Mouse (Mus musculus) forebrain, embryonic 12.5 days (tissue): ENCODE data around the gene Ak4. TPM values are rescaled to one million over a fixed set of nuclear protein-coding genes. Genes with fewer than 3 reads are reported as not detected.
A peak's percentile ranks its signal among the peaks of the same experiment; 100 is the strongest.

Source experiments
- ATAC-seq: fragments of 200-750 bp; cut with Nextera tagmentation; 2 replicates; pipeline ENCODE4 v1.8.0; 2017; ENCODE audit warnings: moderate TSS enrichment; ENCODE audit not compliant: low FRiP score
- H3K27ac ChIP-seq: fragments of 300-500 bp; sonication (generic); 2 replicates; pipeline ENCODE4 v1.5.1; 2016; ENCODE audit warnings: mild to moderate bottlenecking
- H3K27me3 ChIP-seq: fragments of 300-500 bp; sonication (generic); 2 replicates; pipeline ENCODE4 v1.6.1; 2016; ENCODE audit warnings: mild to moderate bottlenecking
- H3K36me3 ChIP-seq: fragments of 300-500 bp; sonication (generic); replicated peaks from 2 replicates; pipeline ENCODE4 v1.6.1; 2016; ENCODE audit warnings: mild to moderate bottlenecking
- H3K4me1 ChIP-seq: fragments of 300-500 bp; sonication (generic); 2 replicates; pipeline ENCODE4 v1.6.1; 2016
- H3K4me2 ChIP-seq: fragments of 300-500 bp; sonication (generic); 2 replicates; pipeline ENCODE4 v1.6.1; 2016; ENCODE audit warnings: mild to moderate bottlenecking, moderate library complexity
- H3K4me3 ChIP-seq: fragments of 300-500 bp; sonication (generic); replicated peaks from 2 replicates; pipeline ENCODE4 v1.5.1; 2016; ENCODE audit warnings: mild to moderate bottlenecking
- H3K9ac ChIP-seq: fragments of 300-500 bp; sonication (generic); 2 replicates; pipeline ENCODE4 v1.6.1; 2016; ENCODE audit warnings: mild to moderate bottlenecking
- H3K9me3 ChIP-seq: fragments of 300-500 bp; sonication (generic); 2 replicates; pipeline ENCODE4 v1.6.1; 2016
- WGBS: fragments of 180-500 bp; shearing (Covaris S2); methylation state at CpG from one replicate; pipeline ENCODE4 v1.1.7; 2016; 5-methylcytosine and 5-hydroxymethylcytosine counted together
- polyA plus RNA-seq: library from polyadenylated mRNA; unstranded; fragments of >200 nt; fragmentation: Nextera tagmentation; extraction: Ambion mirVana; gene quantifications from 2 replicates; pipeline ENCODE4 v1.2.1, GENCODE M21; 2016

Ak4 gene
- polyA plus RNA-seq, 1 experiment from 2014 or later, result 17.8 TPM

DNA sequence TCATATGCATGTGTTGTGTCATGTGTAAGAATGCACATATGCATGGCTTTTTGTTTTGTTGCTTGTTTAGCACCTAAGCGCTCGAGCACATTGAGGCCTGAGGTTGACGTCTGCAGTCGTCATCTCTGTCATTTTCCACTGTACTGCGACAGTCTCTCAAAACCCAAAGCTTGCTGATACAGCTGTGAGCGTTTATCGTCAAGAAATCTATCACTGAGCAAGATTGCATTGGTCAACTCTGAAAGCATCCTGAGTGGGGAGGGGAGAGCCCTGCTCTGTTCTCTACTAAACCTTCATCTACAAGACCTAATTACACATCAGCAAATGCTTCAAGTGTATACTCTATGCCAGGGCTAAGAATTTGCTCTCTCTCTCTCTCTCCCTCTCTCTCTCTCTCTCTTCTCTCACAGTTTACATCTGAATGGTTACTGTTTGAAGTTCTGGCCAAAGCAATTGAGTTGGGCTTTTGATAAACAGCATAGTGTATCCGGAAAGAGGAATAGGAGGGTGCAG is 24.0 kb upstream of the Ak4 start:
- WGBS, result 86% methylated on average over 8 of the region's 8 CpGs
- Histone ChIP-seq H3K27ac (no peak overlapping the region), H3K36me3 (no peaks in the 10 kb centered on the region), H3K4me3 (no peak overlapping the region), H3K9me3 (no peaks in the 10 kb centered on the region), H3K27me3 (no peaks in the 10 kb centered on the region), H3K4me1 (no peaks in the 10 kb centered on the region), H3K9ac (no peak overlapping the region), H3K4me2 (no peak overlapping the region)
- no peak for ATAC-seq

DNA sequence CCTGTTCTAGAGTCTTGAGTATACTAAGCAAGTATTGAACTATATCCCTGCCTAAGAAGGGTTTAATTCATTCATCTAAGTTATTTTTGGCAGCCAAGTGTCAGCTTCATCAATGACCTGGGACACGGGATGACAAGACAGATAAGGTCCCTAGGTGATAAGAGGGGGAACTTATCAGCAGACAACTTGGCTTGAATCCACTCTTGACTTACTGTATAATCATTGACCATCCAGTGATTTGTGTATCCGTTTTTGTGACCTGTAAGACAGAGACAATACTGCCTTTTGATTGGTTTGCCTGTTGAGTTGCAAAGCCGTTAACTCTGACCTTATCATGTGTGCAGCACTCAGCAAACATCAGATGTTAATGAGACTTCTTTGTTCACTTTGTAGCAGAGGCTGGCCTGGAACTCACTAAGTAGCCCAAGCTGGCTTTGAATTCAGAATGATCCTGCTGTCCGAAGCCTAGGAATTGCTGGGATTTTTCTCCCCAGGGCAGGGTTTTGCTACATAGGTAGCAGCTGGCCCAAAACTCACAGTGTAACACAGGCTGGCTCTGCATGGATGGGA is 19.0 kb upstream of the Ak4 start:
- ATAC-seq, result no peak
- WGBS, result 86% methylated on average over 4 of the region's 4 CpGs
- H3K4me2 ChIP-seq, result no peak overlapping the region

DNA sequence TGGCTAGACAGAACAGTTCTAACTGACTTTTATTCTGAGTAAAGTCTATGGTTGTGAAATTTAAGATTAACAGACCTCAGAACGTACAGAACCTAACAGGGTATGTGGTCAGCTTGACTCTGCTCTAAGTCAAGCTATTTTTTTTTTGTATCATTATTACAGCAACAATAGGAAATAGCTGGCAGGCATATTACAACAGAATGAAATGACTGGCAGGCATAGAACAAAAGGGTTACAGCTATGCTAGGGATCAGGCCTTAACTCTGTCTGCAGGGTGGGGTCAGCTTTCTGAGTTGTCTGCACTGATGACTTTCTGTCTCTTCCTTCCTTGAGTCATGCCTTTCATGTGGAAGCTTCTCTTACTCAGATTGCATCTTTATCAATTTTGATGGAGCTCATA is 17.1 kb upstream of the Ak4 start:
- Histone ChIP-seq H3K27ac (no peak overlapping the region), H3K36me3 (no peaks in the 10 kb centered on the region), H3K4me3 (no peak overlapping the region), H3K27me3 (no peaks in the 10 kb centered on the region), H3K4me1 (no peaks in the 10 kb centered on the region), H3K9me3 (no peaks in the 10 kb centered on the region), H3K9ac (no peak overlapping the region), H3K4me2 (no peak overlapping the region)
- 82% methylated on average over 1 of the region's 1 CpGs for WGBS
- ATAC-seq, result no peak

More for the DNA sequence above, 19.0 kb upstream of the Ak4 start:
- Histone ChIP-seq H3K9ac (no peak overlapping the region), H3K36me3 (no peaks in the 10 kb centered on the region), H3K27me3 (no peaks in the 10 kb centered on the region), H3K4me3 (no peak overlapping the region), H3K27ac (no peak overlapping the region), H3K4me1 (no peaks in the 10 kb centered on the region), H3K9me3 (no peaks in the 10 kb centered on the region)

DNA sequence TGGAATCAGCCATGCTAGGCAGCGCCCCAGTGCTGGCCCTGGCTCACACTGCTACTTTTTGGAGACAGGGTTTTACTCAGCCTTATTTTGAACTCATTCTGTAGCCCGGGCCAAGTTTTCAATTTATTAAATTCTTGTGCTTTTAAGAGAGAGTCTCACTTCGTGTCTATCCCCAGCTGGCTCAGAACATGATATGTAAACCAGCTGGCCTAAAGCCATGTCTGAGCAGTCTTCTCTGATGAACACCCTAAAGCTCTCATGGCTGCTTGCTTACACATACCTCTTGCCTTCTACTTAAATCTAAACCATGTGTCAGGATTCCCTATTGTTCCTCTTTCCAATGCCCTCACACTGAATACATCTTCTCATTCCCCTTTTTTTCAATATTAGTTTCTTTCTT is 14.2 kb upstream of the Ak4 start:
- H3K9me3 ChIP-seq, result no peaks in the 10 kb centered on the region
- no peaks in the 10 kb centered on the region for H3K4me1 ChIP-seq
- H3K27ac ChIP-seq, result no peak overlapping the region
- no peaks in the 10 kb centered on the region for H3K36me3 ChIP-seq
- H3K4me3 ChIP-seq, result no peak overlapping the region
- no peak overlapping the region for H3K4me2 ChIP-seq
- no peak overlapping the region for H3K9ac ChIP-seq
- WGBS, result 86% methylated on average over 3 of the region's 3 CpGs
- H3K27me3 ChIP-seq, result no peaks in the 10 kb centered on the region
- ATAC-seq, result no peak

DNA sequence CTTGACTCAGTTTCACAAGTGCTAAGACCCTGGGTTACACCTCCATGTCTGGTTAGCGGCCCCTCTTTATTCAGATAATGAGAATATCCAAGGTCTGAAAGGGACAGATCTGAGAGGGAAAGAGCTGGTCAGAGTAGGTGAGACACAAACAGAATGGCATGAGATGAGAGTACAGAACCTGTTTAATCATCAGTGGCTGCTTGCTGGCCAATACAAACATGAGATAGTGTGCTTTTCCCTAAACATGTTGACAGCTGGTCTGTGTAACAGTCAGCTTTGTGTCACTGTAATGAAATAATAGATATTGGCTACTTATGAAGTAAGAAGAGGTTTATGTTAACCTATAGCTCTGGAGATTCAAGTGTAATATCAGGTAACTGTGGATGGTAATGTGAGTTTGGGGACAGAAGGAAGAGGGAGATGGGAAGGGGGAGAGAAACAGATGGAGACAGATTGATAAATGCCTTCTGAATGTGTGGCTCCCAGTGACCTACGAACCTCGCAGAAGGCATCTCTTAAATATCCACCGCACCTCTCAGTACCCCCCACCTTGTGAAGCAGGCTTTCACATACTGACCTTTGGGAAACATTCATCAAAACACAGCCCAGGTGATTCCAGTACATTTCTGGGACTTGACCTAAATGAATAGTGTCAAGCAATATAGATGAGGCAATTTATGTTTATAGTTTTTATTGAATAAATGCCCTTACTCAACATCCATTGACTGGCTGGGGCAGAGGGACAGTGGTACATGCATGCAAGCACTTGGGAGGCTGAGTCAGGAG is 12.5 kb upstream of the Ak4 start:
- Histone ChIP-seq H3K4me2 (no peak overlapping the region), H3K9me3 (no peaks in the 10 kb centered on the region), H3K27ac (no peak overlapping the region), H3K27me3 (no peaks in the 10 kb centered on the region), H3K36me3 (no peaks in the 10 kb centered on the region), H3K4me1 (no peaks in the 10 kb centered on the region), H3K9ac (no peak overlapping the region), H3K4me3 (no peak overlapping the region)
- WGBS, result 93% methylated on average over 4 of the region's 4 CpGs
- no peak for ATAC-seq

DNA sequence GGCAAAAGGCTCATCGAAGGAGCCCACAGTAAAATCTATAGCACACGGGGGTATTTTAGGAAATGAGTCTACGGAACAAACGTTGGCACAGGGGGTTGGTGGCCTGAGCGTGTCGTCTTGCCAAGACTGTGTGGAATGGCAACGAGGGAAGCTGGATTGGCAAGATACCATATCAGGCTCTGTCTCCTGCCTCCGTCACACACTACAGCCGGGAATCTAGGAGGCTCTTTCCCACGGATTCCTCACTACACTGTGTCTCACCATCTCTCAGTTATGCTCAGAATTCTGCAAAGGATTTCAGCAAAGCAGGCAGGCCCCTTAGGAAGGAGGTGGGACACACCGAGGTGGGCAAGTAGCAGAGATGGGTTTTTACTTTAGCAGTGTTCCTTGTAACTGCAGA is 2.1 kb upstream of the Ak4 start:
- no peak overlapping the region for H3K4me3 ChIP-seq
- WGBS, result 93% methylated on average over 11 of the region's 11 CpGs
- H3K27me3 ChIP-seq, result 0 out of 2 replicates have a peak, but pooled peaks cover 3% of the 10 kb centered on the region
- H3K27ac ChIP-seq, result no peak overlapping the region
- H3K36me3 ChIP-seq, result no peaks in the 10 kb centered on the region
- no peak overlapping the region for H3K4me2 ChIP-seq
- no peak for ATAC-seq
- H3K4me1 ChIP-seq, result peaks cover 10% of the 10 kb centered on the region
- H3K9me3 ChIP-seq, result no peaks in the 10 kb centered on the region
- H3K9ac ChIP-seq, result no peak overlapping the region

DNA sequence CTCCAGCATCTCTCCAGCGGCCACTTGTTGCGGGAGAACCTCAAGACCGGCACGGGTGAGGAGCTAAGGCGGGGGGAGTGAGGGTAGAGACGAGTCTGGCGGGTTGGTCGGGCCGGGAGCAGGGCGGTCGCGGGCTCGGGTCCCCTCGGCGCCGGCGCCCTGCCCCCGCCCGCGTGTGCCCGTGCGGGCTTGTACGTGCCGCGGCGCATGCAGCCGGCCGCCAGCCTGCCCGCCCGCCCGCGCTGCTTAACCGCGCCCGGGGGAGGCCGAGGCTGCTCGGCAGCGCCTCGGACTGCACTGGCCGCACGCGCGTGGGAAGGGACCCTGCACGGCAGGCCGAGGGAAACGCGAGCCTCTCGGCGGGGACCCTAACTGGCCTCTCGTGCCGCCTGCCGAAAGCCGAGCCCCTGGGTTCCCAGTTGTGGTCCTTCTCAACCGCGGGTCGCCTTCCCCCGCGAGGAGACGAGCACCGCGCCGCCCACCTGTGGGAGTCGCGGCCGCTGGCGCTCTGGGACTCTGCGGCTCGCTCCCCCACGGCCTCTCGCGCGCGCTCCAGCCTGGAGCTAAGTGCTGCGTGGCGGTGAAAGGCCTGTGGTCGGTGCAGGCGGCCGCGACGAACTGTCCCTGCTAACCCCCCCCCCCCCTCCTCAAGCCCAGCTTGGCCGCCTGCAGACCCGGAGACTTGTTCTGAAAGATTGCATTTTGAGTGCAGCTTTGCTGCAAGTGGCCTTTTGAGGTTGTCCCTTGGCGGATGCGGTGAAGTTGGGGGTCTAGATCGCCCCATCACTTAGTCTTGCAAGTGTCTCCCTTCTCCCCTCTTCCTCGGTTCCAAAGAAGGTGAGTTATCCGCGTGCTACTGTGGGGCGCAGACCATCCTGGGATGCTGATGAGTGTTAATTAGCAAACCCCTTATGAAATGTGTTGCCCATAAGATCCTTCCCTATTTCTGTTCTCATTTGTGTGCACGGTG is 1.1 kb downstream of the Ak4 start:
- peak; percentile 87 for ATAC-seq
- peak overlapping the region; percentile 96 for H3K4me2 ChIP-seq
- peak overlapping the region; percentile 42; the same call in 1 of the 2 replicates for H3K27ac ChIP-seq
- 0 out of 2 replicates have a peak, but pooled peaks cover 3% of the 10 kb centered on the region for H3K27me3 ChIP-seq
- peak overlapping the region; percentile 73 for H3K4me3 ChIP-seq
- peak overlapping the region; percentile 72 for H3K9ac ChIP-seq
- peaks cover 13% of the 10 kb centered on the region for H3K4me1 ChIP-seq
- no peaks in the 10 kb centered on the region for H3K9me3 ChIP-seq
- H3K36me3 ChIP-seq, result no peaks in the 10 kb centered on the region
- under 1% methylated on average over 78 of the region's 90 CpGs for WGBS

DNA sequence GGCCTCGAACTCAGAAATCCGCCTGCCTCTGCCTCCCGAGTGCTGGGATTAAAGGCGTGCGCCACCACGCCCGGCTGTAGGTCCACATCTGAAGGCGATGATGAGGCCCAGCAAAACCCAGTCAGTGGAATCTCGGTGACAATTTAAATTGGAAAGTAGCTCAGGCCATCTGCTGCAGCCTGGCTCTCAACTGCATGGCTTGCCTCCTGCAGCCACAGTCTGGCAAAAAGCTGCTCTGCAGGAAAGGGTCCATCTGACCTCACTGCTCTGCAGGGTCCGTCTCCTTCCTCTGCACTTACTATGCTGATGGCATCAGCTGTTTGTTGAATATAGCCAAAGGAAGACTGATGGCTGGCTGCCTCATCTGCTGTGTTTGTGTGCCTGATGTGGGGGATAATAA is 3.9 kb downstream of the Ak4 start:
- WGBS, result 92% methylated on average over 10 of the region's 10 CpGs
- ATAC-seq, result no peak
- H3K4me2 ChIP-seq, result no peak overlapping the region
- H3K9ac ChIP-seq, result no peak overlapping the region
- no peaks in the 10 kb centered on the region for H3K9me3 ChIP-seq
- no peak overlapping the region for H3K27ac ChIP-seq
- 0 out of 2 replicates have a peak, but pooled peaks cover 3% of the 10 kb centered on the region for H3K27me3 ChIP-seq
- H3K4me1 ChIP-seq, result peaks cover 13% of the 10 kb centered on the region
- no peaks in the 10 kb centered on the region for H3K36me3 ChIP-seq
- H3K4me3 ChIP-seq, result no peak overlapping the region

DNA sequence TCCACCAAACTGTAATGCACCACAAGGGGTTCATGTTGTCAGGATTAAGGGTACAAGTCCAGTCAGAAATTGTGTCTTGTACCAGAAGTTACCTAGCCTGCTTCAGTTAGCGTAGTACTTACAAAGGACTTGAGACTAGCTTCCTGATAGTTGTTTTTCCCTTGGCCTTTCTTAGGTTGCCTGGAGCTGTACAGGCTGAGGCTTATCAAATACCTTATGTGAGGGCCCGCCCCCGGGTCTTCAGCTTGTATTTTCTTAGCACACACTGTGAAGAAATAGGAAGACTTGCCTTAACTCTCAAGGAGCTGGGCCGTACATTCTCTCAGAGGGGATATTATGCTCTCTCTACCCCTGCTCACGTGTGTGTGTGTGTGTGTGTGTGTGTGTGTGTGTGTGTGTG is 4.5 kb downstream of the Ak4 start:
- ATAC-seq, result no peak
- peaks cover 13% of the 10 kb centered on the region for H3K4me1 ChIP-seq
- WGBS, result 92% methylated on average over 5 of the region's 5 CpGs
- no peak overlapping the region for H3K4me3 ChIP-seq
- no peaks in the 10 kb centered on the region for H3K9me3 ChIP-seq
- H3K4me2 ChIP-seq, result no peak overlapping the region
- H3K27ac ChIP-seq, result no peak overlapping the region
- 0 out of 2 replicates have a peak, but pooled peaks cover 3% of the 10 kb centered on the region for H3K27me3 ChIP-seq
- H3K36me3 ChIP-seq, result no peaks in the 10 kb centered on the region
- H3K9ac ChIP-seq, result no peak overlapping the region

DNA sequence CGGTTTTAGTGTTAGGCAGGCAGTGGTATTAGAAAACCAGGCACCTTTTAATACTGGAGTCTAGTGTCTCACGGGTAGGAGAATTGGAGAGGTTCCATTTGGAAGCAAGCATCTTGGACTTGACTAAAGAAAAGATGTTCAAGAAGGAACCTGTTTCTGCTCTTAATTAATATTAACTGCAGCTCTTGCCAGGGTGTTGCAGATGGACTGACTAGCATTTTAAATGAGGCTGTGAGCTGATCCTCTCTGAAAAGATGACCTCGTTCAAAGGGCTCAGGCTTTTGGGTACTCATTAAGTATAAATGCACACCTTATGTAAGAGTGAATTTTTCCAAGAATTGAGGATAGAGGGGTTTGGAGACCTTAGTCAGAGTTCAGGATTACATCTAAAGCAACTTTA is 5.4 kb downstream of the Ak4 start:
- H3K9ac ChIP-seq, result no peak overlapping the region
- 0 out of 2 replicates have a peak, but pooled peaks cover 3% of the 10 kb centered on the region for H3K27me3 ChIP-seq
- no peak for ATAC-seq
- 75% methylated on average over 3 of the region's 3 CpGs for WGBS
- H3K4me3 ChIP-seq, result no peak overlapping the region
- peaks cover 13% of the 10 kb centered on the region for H3K4me1 ChIP-seq
- no peaks in the 10 kb centered on the region for H3K36me3 ChIP-seq
- no peaks in the 10 kb centered on the region for H3K9me3 ChIP-seq
- H3K27ac ChIP-seq, result no peak overlapping the region
- no peak overlapping the region for H3K4me2 ChIP-seq

DNA sequence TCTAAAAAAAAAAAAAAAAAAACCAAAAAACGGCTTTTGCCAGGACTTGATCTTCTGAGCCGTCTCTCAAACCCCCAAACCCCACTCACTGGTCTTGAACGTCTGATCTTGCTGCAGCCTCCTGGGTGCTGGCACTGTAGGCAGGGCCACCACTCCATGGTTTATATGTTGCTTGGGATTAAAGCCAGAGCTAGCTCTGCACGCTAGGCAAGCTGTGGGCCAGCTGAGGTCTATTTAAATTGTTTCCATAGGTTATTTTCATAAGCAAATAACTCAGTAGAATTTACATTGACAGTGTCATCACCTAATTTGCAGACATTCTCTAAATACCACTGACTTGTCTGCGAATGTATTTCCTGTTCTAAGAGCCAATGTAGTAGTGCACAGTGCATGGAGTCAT is 6.0 kb downstream of the Ak4 start:
- Histone ChIP-seq H3K27ac (no peak overlapping the region), H3K9ac (no peak overlapping the region), H3K36me3 (no peaks in the 10 kb centered on the region), H3K4me2 (no peak overlapping the region), H3K4me3 (no peak overlapping the region), H3K4me1 (peaks cover 12% of the 10 kb centered on the region), H3K9me3 (no peaks in the 10 kb centered on the region), H3K27me3 (0 out of 2 replicates have a peak, but pooled peaks cover 3% of the 10 kb centered on the region)
- ATAC-seq, result no peak
- WGBS, result 87% methylated on average over 5 of the region's 5 CpGs

DNA sequence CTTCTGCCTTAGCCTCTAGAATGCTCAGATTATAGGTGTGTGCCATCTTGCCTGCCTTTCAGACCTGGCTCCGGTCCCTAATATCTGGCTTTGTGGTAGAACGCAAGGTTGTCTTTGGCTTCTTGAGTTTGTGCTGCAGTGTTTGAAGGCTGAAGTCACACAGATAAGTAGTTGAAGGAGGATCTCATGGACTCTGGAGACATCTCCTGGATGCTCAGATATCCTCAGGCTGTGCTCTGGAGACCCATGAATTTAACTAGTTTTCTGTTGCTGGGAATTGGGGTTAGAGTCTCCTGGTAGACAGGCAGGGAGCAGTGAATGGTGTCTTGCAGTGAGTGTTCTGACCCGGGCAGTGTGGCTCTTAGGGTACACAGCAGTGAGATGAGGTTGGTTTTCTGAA is 6.6 kb downstream of the Ak4 start:
- Histone ChIP-seq H3K9ac (no peak overlapping the region), H3K4me2 (no peak overlapping the region), H3K27me3 (no peaks in the 10 kb centered on the region), H3K4me3 (no peak overlapping the region), H3K36me3 (no peaks in the 10 kb centered on the region), H3K27ac (no peak overlapping the region), H3K9me3 (no peaks in the 10 kb centered on the region), H3K4me1 (peaks cover 6% of the 10 kb centered on the region)
- 89% methylated on average over 3 of the region's 3 CpGs for WGBS
- no peak for ATAC-seq
